In genomic region chr19:24352298-24352959, GRCm38 (mm10) we compare ENCODE assay signal across 21 mouse cellular contexts.
DNase-seq lines count a peak whose midpoint lies in the region; ATAC-seq and TF ChIP-seq lines count a peak whose summit lies in the region.
"Had no signal": no experiment of that assay in that cellular context is flagged by ENCODE, and none has a peak within 500 bp of the region (broad histone marks: within the 10 kb centered on the region; RNA-seq: fewer than 3 reads in every experiment).

No protein-coding gene starts in this region.

- TF ChIP-seq CTCF in intestine, postnatal 0 days (IDR thresholded peaks at IDR 0.05; ENCODE audit: low read depth) = peak; percentile 26; the same call in 1 of the 2 replicates
- TF ChIP-seq CTCF in liver, embryonic 14.5 days (IDR thresholded peaks at IDR 0.05; ENCODE audit: low read depth) = 0 out of 2 replicates have a peak, but pooled peaks have one; percentile 14

- H3K27me3 ChIP-seq in intestine, postnatal 0 days (replicated peaks; ENCODE audit: control insufficient read depth, insufficient read depth, low read length) = no peaks in the 10 kb centered on the region
- no peaks in the 10 kb centered on the region for H3K27me3 ChIP-seq in intestine, embryonic 15.5 days (replicated peaks)
- no peaks in the 10 kb centered on the region for H3K27me3 ChIP-seq in liver, embryonic 14.5 days (ENCODE audit: control insufficient read depth, insufficient read depth, low read length)
- no peaks in the 10 kb centered on the region for H3K27me3 ChIP-seq in liver, embryonic 12.5 days (replicated peaks)
- H3K27me3 ChIP-seq: forebrain, embryonic 15.5 days; heart, embryonic 13.5 days; hindbrain, embryonic 13.5 days; midbrain, embryonic 13.5 days; stomach, embryonic 15.5 days had no signal

- TF ChIP-seq EP300 in liver, embryonic 14.5 days (IDR thresholded peaks at IDR 0.05; ENCODE audit: low read depth) = no peak

- 89% methylated on average over 5 of the region's 5 CpGs for WGBS in intestine, postnatal 0 days
- 87% methylated on average over 5 of the region's 5 CpGs for whole genome bisulfite sequencing in intestine, embryonic 15.5 days
- 83% methylated on average over 5 of the region's 5 CpGs for WGBS in liver, embryonic 14.5 days (ENCODE audit: insufficient replicate concordance)
- WGBS in liver, embryonic 12.5 days (ENCODE audit: insufficient replicate concordance) = 83% methylated on average over 5 of the region's 5 CpGs

- no peak for DNase-seq in liver, embryonic 14.5 days (ENCODE audit: low read depth in 3 of 3, low spot score in 3 of 3)
- DNase-seq in Muller cell, postnatal 12 days (ENCODE audit: inconsistent ontology term) = peak; percentile 53
- DNase-seq in cerebellum, postnatal 25 days = no peak
- DNase-seq in right cerebral cortex, postnatal 10 days (ENCODE audit: low spot score in 2 of 2) = no peak
- DNase-seq: adrenal gland, adult 8-10 months; cerebellum, adult 9-11 months; lung, postnatal 10 days; right cerebral cortex, postnatal 14 days; thymus, adult 2 months had no signal

- H3K4me2 ChIP-seq in intestine, postnatal 0 days (replicated peaks; ENCODE audit: low read depth) = no peak overlapping the region
- H3K4me2 ChIP-seq in intestine, embryonic 15.5 days (replicated peaks) = no peak overlapping the region
- H3K4me2 ChIP-seq in liver, embryonic 14.5 days (ENCODE audit: low read depth) = no peak overlapping the region
- H3K4me2 ChIP-seq in liver, embryonic 12.5 days = no peak overlapping the region
- H3K4me2 ChIP-seq: embryonic facial prominence, embryonic 13.5 days; forebrain, embryonic 15.5 days; heart, embryonic 13.5 days; hindbrain, embryonic 13.5 days; midbrain, embryonic 13.5 days; stomach, embryonic 15.5 days had no signal

- H3K4me1 ChIP-seq in intestine, postnatal 0 days (replicated peaks; ENCODE audit: control insufficient read depth, insufficient read depth, low read length) = no peaks in the 10 kb centered on the region
- no peaks in the 10 kb centered on the region for H3K4me1 ChIP-seq in intestine, embryonic 15.5 days (replicated peaks)
- H3K4me1 ChIP-seq in liver, embryonic 14.5 days (replicated peaks; ENCODE audit: control insufficient read depth in 2 of 2, insufficient read depth in 2 of 2, low read length in 1 of 2) = no peaks in the 10 kb centered on the region
- H3K4me1 ChIP-seq in liver, embryonic 12.5 days = no peaks in the 10 kb centered on the region
- H3K4me1 ChIP-seq: forebrain, embryonic 15.5 days; heart, embryonic 13.5 days; hindbrain, embryonic 13.5 days; midbrain, embryonic 13.5 days; stomach, embryonic 15.5 days had no signal

- ATAC-seq in intestine, postnatal 0 days = no peak
- ATAC-seq in intestine, embryonic 15.5 days = no peak
- ATAC-seq in liver, embryonic 14.5 days (ENCODE audit: insufficient read depth) = no peak
- no peak for ATAC-seq in liver, embryonic 12.5 days
- ATAC-seq: forebrain, embryonic 15.5 days; intestine, embryonic 16.5 days; midbrain, embryonic 13.5 days had no signal

- H3K27ac ChIP-seq in intestine, postnatal 0 days (ENCODE audit: low read depth, low read length) = no peak overlapping the region
- H3K27ac ChIP-seq in intestine, embryonic 15.5 days = no peak overlapping the region
- H3K27ac ChIP-seq in liver, embryonic 14.5 days = no peak overlapping the region
- H3K27ac ChIP-seq in liver, embryonic 12.5 days = no peak overlapping the region
- H3K27ac ChIP-seq: embryonic facial prominence, embryonic 13.5 days; forebrain, embryonic 15.5 days; heart, embryonic 13.5 days; hindbrain, embryonic 13.5 days; midbrain, embryonic 13.5 days; stomach, embryonic 15.5 days had no signal

- H3K9ac ChIP-seq in intestine, postnatal 0 days (ENCODE audit: low read depth, low read length) = no peak overlapping the region
- no peak overlapping the region for H3K9ac ChIP-seq in intestine, embryonic 15.5 days
- H3K9ac ChIP-seq in liver, embryonic 14.5 days (replicated peaks) = no peak overlapping the region
- no peak overlapping the region for H3K9ac ChIP-seq in liver, embryonic 12.5 days
- H3K9ac ChIP-seq: embryonic facial prominence, embryonic 13.5 days; forebrain, embryonic 15.5 days; heart, embryonic 13.5 days; hindbrain, embryonic 13.5 days; midbrain, embryonic 13.5 days; stomach, embryonic 15.5 days had no signal

- H3K36me3 ChIP-seq in intestine, postnatal 0 days (ENCODE audit: control insufficient read depth, insufficient read depth) = peaks cover 11% of the 10 kb centered on the region; the same call in 1 of the 2 replicates
- H3K36me3 ChIP-seq in intestine, embryonic 15.5 days = no peaks in the 10 kb centered on the region
- H3K36me3 ChIP-seq in liver, embryonic 14.5 days (replicated peaks; ENCODE audit: control insufficient read depth, insufficient read depth, low read depth) = no peaks in the 10 kb centered on the region
- peaks cover 6% of the 10 kb centered on the region; the same call in 1 of the 2 replicates for H3K36me3 ChIP-seq in liver, embryonic 12.5 days
- H3K36me3 ChIP-seq: embryonic facial prominence, embryonic 13.5 days; forebrain, embryonic 15.5 days; hindbrain, embryonic 13.5 days; midbrain, embryonic 13.5 days; stomach, embryonic 15.5 days had no signal

- H3K4me3 ChIP-seq in intestine, postnatal 0 days (ENCODE audit: low read depth, low read length) = no peak overlapping the region
- H3K4me3 ChIP-seq in intestine, embryonic 15.5 days (replicated peaks) = no peak overlapping the region
- no peak overlapping the region for H3K4me3 ChIP-seq in liver, embryonic 14.5 days (ENCODE audit: insufficient read depth in 1 of 2, low read depth in 2 of 2, low read length in 2 of 2)
- H3K4me3 ChIP-seq in liver, embryonic 12.5 days = no peak overlapping the region
- H3K4me3 ChIP-seq: embryonic facial prominence, embryonic 13.5 days; forebrain, embryonic 15.5 days; heart, embryonic 13.5 days; hindbrain, embryonic 13.5 days; midbrain, embryonic 13.5 days; myocyte; stomach, embryonic 15.5 days had no signal

- H3K9me3 ChIP-seq in intestine, postnatal 0 days (ENCODE audit: control insufficient read depth) = no peaks in the 10 kb centered on the region
- no peaks in the 10 kb centered on the region for H3K9me3 ChIP-seq in intestine, embryonic 15.5 days
- H3K9me3 ChIP-seq in liver, embryonic 14.5 days (ENCODE audit: control insufficient read depth, low read length) = no peaks in the 10 kb centered on the region
- H3K9me3 ChIP-seq in liver, embryonic 12.5 days (replicated peaks) = 0 out of 2 replicates have a peak, but pooled peaks cover 3% of the 10 kb centered on the region
- H3K9me3 ChIP-seq: embryonic facial prominence, embryonic 13.5 days; forebrain, embryonic 15.5 days; G1E; stomach, embryonic 15.5 days had no signal
